Mouse (Mus musculus): ENCODE data around the gene Qpct.
"Not testable (repeated sequence)": the region's sequence is repeated elsewhere in the genome, so short reads cannot be mapped to it uniquely, and the experiment has no call there.

The Qpct gene

DNA sequence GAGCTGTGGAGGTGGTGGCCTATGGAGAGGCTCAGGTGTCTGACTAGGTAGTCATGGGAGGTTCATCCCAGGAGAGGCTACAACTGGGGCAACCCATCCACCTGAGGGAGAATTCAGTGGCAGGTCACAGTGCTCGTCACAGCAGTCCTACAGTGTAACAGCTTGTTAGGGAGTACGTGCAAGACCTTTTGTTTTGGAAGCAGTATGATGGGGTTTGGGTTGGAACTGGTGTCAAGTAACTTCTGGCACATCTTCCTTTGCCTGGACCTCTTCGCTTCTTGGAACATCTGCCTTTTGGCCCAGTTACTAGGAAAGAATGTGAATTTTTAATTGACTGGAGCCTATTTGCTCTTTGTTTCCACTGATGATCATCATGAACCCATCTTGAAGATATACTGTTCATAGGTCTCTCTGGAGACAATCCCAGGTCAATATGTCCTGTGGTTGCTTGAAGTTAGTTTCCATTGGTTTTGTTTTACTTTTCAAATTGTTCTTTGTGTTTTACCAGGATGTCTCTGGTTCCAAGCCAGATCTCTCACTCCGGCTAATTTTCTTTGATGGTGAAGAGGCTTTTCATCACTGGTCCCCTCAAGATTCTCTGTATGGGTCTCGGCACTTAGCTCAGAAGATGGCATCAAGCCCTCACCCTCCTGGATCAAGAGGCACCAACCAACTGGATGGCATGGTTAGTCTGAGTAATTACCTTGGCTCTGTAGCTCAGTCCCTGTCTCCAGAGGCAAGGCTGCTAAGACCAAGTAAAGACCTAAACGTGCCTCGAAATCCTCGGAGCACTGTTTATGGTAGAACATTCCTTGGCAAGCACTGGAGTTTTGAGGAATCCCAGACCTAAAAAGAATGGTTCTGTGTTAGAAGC is 25.5 kb downstream of the Qpct start:
- DNase-seq: no peak

DNA sequence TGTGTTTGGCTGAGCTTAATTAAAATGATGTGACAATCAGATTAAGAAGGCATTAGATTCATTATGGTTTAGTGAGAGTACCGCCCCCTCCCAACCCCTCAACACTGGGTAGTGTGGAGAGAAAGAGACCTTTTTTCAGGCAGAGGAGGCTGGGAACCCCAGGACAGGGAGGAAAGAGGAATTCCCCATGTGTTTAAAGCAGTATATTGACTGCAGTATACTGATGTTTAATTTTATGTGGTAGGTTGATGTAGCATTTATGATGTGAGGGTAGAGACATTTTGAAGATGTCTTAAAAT is 26.1 kb downstream of the Qpct start:
- no peak for DNase-seq

DNA sequence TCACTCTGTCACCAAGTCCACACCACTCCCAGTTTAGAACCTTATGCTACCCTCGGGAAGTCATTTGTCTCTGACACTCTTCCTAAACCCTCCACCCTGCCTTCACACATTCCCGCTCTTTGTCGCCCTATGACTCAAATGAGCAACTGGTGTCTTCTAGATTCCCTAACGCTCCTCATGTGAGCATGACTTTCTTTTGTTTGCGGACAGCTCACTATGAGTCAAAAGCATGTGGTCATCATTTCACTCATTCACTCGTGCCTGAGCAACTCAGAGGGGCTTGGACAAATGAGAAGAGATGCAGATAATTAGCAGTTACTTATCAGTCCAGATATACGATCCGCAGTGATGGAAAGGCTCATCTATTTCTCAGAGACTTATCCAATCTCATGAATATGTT is 26.5 kb downstream of the Qpct start:
- no peak for DNase-seq

DNA sequence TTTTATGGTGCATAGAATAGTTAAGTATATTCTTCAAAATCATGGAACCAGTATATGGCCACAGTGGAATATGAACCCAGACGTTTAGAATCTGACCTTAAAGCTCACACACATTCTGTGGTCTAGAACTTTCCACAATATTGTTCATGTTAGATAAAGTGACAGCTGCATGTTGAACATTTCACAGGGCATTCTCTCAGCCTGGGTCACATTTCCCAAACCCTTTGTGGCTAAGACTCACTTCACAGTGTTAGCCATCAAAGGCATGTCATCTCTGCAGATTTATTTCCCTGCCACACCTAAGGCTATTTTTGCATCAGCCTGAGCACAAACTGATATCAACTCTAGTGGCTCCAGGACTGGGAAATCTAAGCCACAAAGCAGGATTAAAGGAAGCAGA is 40.0 kb downstream of the Qpct start:
- DNase-seq: no peak

DNA sequence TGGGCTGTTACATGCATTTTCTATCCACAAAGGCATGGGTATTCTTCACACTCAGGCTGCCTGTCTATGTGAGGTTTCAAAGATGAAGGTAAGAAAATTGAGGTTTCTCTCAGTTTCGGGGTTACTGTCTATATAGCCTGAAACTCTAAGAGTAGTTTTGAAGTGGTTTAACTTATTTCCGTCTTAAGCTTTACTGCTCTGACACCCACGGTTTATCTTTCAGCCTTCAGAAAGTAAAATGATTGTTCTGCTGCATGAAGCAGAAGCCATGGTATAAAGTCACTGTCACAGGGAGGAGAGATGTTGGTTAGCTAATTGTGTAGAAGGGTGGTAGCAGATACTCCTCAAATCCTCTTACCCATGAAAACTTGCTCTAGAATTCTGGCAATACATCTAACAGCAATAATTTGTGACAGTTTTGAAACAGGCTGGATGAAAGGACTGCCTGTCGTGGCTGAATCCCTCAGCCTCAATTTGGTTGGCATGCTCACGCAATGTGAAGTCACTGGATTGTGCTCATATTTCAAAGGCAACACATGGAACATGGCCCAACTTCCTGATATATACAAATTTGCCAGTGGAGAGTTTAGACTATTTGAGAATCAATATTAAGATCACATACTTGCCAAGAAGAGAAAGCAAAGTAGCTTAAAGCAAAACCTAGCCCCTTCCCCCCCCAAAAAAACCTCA is 41.7 kb downstream of the Qpct start:
- DNase-seq: no peak

DNA sequence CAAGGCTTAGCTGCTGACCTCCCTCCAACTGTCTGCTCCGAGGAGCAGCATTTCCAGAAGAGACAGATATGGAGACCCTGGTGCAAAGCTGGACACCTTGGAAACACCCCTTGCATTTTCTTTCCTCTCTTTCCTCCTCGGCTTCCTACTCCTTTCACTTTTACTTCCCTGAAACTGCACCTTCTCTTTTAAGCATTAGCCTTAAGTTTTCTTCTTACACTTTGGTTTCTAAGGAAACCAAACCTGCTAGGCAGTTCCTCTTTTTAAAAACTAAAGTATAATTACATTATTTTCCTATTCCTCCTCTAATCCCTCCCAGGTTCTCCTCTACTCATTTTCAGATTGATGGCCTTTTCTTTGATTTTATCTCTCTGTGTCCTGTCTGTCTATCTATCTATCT is 43.9 kb downstream of the Qpct start:
- no peak for DNase-seq

DNA sequence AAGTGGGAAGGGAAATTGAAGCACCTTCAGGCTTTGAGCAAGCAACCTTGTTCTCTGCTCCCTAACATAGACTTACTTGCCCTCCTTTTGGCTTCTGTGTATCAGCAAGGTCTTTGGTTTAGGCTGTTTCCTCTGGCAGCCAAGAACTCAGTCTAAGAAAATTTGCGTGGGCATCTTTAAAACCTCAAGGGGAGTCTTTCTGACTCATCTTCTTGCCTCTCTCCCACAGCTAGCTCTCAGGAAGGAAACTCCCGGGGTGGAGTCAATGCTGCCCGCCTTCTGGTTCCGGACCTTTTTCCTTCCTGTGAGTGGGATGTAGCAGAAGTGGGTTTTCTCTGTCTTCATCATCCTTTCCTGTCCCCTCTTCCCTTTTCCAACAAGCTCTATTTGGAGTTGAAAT is 48.2 kb downstream of the Qpct start:
- DNase-seq: peak; percentile 55

DNA sequence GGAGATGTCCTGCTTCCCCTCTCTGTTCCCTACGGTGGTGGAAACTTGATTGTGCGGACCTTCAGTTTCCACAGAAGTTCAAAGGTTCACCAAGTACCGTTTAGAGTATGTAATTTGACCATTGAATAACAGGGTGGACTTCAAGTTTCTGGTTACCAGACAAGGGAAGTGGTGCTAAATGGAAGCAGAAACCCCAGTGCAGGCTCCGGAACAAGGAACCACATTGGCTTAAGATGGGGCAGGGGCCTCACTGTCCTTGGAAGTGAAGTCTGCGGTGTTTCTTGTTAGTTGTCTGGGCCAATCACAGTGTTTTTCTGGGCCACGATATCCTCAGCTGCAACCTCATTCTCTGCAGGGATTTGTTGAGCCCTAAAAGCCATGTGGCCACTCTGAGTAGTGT is 56.5 kb downstream of the Qpct start:
- no peak for DNase-seq

DNA sequence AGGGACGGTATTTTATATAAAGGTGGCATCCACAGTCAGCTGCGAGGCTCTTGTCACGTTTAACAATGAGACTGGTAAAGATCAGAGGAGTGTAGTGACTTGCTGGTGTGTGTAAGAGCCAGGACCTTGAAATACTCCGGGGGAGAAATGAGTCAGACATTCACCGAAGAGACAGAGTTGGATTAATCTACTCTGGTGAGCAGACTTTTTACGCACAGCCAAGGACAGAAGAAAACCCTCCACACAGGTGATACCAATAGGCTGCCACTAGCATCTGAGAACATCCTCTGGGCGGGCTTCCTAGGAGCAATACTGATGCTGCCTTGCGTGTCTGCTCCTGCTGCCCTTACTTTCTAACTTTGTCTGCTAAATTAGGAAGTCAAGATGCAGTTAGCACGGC is 57.9 kb downstream of the Qpct start:
- no peak for DNase-seq

DNA sequence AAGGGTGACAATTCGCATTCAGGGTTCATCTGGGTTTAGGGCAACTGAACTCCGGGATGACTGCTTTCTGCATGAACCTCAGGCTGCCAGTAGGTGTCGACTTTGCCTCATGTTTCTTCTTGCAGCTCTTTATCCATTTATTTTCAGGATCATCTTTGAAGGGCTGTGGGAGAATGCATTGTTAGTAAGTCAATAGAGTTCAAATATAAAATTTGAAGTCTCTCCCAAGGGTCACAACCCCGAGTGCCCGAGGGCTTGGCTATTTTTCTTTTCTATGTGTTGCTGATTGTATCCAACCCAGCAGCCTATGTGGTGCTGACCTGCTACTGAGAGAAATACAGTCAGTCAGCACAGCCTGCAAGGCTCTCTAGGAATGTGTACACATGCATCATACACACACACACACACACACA is 59.2 kb downstream of the Qpct start:
- DNase-seq: peak; percentile 46

DNA sequence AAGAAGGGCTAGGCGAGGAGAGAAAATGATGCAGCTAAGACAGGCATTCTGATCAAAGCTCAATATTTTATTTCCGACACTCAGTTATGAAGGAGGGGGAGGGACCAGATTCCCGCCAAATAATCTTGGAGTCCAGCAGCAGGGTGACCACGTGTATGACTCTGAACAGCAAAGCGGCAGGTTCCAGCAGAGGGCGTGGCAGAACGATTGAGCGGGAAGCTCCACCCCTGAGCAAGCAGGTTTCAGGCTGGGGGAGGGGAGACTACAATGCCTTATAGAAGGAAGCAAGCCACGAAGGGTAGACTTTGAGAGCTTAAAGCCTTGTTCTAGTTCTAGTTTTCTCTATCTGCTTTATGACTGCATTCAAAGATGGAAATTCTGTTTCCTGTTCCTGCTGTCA is 63.5 kb downstream of the Qpct start:
- DNase-seq: not testable (repeated sequence)

DNA sequence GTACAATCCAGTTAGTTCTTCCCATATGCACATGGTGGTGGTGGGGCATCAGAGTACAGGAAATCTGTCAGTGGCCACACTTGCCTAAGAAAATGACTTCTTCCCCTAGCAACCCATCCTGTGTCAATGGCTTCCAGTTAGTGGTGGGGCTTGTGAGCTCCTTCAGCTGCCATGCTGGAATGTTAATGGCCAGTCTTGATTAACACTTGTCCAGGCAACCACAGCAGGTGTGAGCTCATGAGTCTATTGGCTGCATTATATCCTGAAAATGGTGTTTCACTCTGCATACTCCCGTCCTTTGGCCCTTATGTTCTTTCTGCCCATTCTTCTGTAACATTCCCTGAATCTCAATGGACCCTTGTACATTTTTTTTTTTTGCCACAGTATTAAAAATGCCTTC is 67.4 kb downstream of the Qpct start:
- no peak for DNase-seq

DNA sequence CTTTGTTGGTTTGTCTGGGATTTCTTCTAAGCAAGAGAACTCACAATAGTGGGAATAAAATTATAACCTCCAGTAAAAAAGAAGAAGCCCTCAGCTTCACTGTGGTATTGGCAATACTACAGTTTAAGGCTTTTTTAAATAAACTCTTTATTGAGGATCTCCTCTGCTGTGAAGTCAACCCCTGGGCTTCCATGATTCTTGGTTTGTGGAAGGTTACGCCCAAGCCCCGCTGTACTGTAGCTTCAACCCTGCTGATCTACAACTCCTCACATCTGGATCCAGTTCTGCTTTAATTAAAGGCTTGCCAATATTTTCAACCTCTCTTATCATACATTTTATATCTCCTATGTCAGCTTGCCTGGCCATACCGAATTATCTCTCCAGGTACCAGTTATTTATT is 68.6 kb downstream of the Qpct start:
- DNase-seq: no peak

DNA sequence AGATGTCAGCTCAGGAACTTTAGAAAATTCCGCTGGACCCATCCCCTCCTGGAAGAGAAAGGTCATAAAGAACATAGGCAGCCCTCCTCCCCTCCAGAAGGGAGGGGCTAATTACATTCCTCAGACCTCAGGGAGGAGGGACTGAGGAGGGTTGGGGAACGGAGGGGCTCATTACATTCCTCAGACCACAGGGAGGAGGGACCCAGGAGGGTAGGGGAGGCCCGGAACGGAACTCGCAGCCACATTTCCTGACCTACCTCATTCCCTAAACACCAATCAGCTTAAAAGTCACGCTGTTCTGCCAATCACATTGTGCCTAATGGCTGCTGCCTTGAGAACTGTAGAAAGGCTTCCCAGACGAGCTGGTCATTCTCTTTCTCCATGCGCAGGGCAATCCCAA is 82.0 kb downstream of the Qpct start:
- no peak for DNase-seq

DNA sequence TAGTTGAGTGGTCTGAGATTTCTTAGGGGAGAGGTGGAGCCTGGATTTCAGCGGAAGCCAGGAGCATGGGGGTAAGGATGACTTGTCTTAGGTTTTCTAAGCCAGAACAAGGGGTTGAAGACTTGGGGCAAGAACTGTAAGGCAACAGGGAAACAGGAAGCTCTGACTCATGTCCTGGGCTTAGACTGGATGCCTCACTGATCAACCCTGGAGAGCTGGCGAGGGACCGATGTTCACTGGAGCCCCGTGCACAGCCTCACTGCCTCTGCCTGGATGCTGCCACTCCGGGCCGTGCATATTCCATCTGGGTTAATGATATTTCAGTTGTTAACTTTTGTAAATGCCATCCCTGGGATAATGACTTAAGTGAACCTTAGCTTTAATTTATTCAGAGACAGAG is 84.1 kb downstream of the Qpct start:
- no peak for DNase-seq

DNA sequence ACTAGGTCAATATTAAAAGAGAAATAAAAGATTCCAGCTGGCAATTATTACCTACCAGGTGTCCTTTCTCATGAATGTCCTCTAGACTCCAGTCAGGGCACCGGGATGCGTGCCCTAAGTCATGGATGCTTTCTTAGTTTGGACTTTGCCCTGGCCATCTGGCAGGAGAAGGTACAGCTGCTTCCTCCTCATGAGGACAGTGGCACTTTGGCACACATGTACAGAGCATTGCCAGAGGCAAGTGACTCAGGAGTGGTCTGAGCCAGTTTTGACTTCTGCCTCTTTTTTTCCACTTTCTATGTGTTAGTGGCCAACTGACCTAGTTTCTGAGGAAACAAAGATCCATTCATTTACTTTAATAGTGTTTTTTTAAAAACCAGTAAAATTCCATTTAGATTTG is 84.7 kb downstream of the Qpct start:
- no peak for DNase-seq
